Mouse (Mus musculus) adipocyte (in vitro differentiated cells): ENCODE results near the gene Phyhd1.

ENCODE experiments used
- DNase-seq: peaks from one replicate; pipeline ENCODE4 v3.0.0-alpha.2; 2016; ENCODE audit warnings: low spot score

Phyhd1 gene

GRCm38 (mm10) chr2:30265767-30266253 lies at the start of gene Phyhd1:
Gene Phyhd1, plus strand, starts transcription at chr2:30266203.
- DNase-seq = peak; percentile 95

- DNase-seq = no peak
Observed at GRCm38 (mm10) chr2:30216293-30216692, 49.7 kb upstream of the Phyhd1 start.

GRCm38 (mm10) chr2:30235593-30235992 lies 30.4 kb upstream of the Phyhd1 start:
- no peak for DNase-seq

- DNase-seq = peak; percentile 73
Observed at GRCm38 (mm10) chr2:30236426-30237198, 29.4 kb upstream of the Phyhd1 start.

GRCm38 (mm10) chr2:30237199-30237880 lies 28.7 kb upstream of the Phyhd1 start, which contains the start of gene Lrrc8a:
Gene Lrrc8a, plus strand, starts transcription at chr2:30237715.
- DNase-seq = peak; percentile 97

- peak; percentile 52 for DNase-seq
Observed at GRCm38 (mm10) chr2:30237881-30238280, 28.1 kb upstream of the Phyhd1 start.

GRCm38 (mm10) chr2:30238906-30239465 lies 27.0 kb upstream of the Phyhd1 start:
- no peak for DNase-seq

GRCm38 (mm10) chr2:30239777-30240176 lies 26.2 kb upstream of the Phyhd1 start:
- no peak for DNase-seq

- no peak for DNase-seq
Observed at GRCm38 (mm10) chr2:30240267-30240666, 25.7 kb upstream of the Phyhd1 start, which contains the start of gene Gm28035. Gene Gm28035, plus strand, starts transcription at chr2:30240567.

GRCm38 (mm10) chr2:30242509-30242908 lies 23.5 kb upstream of the Phyhd1 start:
- peak; percentile 93 for DNase-seq

- DNase-seq = no peak
Observed at GRCm38 (mm10) chr2:30243391-30243790, 22.6 kb upstream of the Phyhd1 start.

- no peak for DNase-seq
Observed at GRCm38 (mm10) chr2:30244595-30245178, 21.3 kb upstream of the Phyhd1 start.

GRCm38 (mm10) chr2:30247036-30247435 lies 19.0 kb upstream of the Phyhd1 start:
- DNase-seq = no peak

- no peak for DNase-seq
Observed at GRCm38 (mm10) chr2:30247681-30248080, 18.3 kb upstream of the Phyhd1 start.

GRCm38 (mm10) chr2:30249182-30249581 lies 16.8 kb upstream of the Phyhd1 start:
- no peak for DNase-seq

- no peak for DNase-seq
Observed at GRCm38 (mm10) chr2:30250166-30251128, 15.6 kb upstream of the Phyhd1 start.

- no peak for DNase-seq
Observed at GRCm38 (mm10) chr2:30251417-30252104, 14.4 kb upstream of the Phyhd1 start.

GRCm38 (mm10) chr2:30252521-30252920 lies 13.5 kb upstream of the Phyhd1 start:
- DNase-seq = no peak

- DNase-seq = no peak
Observed at GRCm38 (mm10) chr2:30253809-30254208, 12.2 kb upstream of the Phyhd1 start.

GRCm38 (mm10) chr2:30255631-30256395 lies 10.2 kb upstream of the Phyhd1 start:
- DNase-seq = no peak
